Mouse (Mus musculus) kidney, adult 8-10 months (tissue): ENCODE measurements at regions not wholly inside any gene's neighbourhood (a gene's known extent, or its start where the extent isn't known, plus 50 kb on each side); places are given as distances from the start of the nearest gene placed in this dataset.

ENCODE experiments used
- DNase-seq, 2 experiments: peaks; one replicate each; pipeline ENCODE4 v3.0.0; 2022

- DNase-seq, result no peak
These were observed 79.6 kb downstream of the Atp1a1 start for GRCm38 (mm10) chr3:101524905-101525304.

DNA sequence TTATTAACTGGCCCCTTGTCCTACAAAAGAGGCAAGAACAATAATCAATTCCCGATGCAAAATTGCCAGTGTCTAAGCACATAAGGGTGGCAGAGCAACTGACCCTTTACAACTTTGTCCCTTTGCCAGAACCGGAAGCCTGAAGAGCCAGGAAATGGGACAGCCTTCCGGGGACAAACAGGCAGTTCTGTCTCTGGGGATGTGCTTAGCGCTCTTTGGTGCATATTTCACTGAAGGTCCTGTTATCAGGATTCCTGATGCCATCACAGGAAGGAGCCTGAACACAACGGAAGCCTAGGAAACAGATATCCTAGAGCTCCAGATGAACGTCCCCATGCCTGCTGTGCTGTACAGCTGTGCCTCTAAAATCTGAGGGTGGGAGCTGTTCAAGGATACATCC lies 80.0 kb downstream of the Atp1a1 start:
- no peak for DNase-seq

GRCm38 (mm10) chr3:101523239-101523638 lies 81.2 kb downstream of the Atp1a1 start:
- DNase-seq, result no peak

- DNase-seq, result peak; percentile 79 to 81
These were observed 82.1 kb downstream of the Atp1a1 start for GRCm38 (mm10) chr3:101522246-101522920.

- DNase-seq, result no peak
These were observed 83.3 kb downstream of the Atp1a1 start for GRCm38 (mm10) chr3:101521155-101521554.

GRCm38 (mm10) chr3:101520115-101520514 lies 84.4 kb downstream of the Atp1a1 start:
- DNase-seq, result no peak

DNA sequence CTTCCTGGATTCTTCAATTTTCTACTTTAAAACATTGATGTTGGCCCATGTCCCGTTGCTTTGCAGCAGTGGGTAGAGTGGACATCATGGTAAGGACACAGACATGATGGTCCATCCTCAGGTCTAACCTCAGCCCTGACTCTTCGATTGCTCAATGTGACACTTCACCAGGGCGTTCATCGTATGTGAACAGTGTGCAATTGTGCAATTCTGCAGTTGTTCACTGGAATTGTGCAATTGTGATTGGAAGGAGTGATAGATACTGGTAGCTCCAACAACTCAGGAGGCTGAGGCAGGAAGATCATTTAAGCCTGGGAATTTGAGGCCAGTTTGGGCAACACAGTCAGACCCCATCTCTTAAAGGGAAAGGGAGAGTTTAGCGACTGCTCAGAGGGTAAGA lies 84.9 kb downstream of the Atp1a1 start:
- no peak for DNase-seq

GRCm38 (mm10) chr3:101518810-101519209 lies 85.7 kb downstream of the Atp1a1 start:
- peak; percentile 60 to 63 for DNase-seq

DNA sequence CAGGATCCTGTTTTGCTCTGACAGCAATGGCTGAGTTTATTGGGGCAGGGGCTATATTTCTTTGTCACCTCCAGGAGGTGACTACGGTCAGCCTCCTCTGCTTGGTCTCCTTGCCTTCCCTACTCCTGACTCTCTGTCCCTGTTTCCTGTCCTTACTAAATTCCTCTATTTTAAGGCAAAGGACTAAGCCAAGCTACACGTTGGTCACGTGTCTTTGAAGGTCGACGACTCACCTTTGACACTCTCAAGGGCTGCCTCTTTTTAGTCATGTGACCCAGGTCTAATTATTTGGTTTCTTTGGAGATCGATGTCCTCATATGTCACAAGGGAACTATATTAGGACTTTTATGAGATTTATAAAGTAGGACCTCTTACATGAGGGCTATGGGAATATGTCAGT lies 86.9 kb downstream of the Atp1a1 start:
- DNase-seq, result peak in 1 of 2 experiments; percentile 60

- peak; percentile 91 to 97 for DNase-seq
These were observed 87.5 kb downstream of the Atp1a1 start for GRCm38 (mm10) chr3:101516781-101517499.

- no peak for DNase-seq
These were observed 88.9 kb downstream of the Atp1a1 start for GRCm38 (mm10) chr3:101515566-101515965.

DNA sequence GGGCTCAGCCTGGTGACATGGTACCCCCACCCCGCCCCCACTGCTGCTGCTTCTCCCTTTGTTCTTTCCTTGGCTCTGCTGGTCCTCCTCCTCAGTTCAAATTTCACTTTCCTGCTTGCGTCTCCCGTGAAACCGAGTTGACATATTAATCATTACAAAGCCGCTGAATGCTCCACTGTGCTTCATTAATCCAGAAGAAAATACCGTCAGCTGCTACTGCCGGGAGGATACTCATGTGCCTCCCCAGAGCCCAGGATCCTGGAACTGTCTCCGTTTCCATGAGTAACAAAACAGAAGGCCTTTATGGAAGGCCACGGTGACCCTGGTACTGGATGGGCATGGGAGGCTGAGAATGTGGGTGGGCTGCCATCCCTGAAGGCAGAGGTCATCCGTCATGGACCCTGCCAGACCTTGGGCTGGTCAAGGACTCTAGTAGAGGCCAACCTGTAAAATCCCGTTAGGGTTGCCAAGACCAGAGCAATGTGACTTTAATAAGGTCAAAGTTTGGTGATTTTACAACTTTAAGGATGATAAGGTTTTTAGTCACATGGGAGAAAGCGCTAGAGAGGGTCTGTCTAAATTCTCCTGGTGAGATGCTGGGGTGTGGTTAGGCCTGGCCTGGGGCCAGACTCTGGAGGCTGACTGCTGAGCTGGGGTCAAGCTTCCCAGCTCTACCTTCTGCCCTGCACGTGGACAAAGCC lies 90.7 kb downstream of the Atp1a1 start:
- DNase-seq, result peak; percentile 83 to 91
